Mouse (Mus musculus): ENCODE measurements around the gene Pxn.

Pxn gene

DNA sequence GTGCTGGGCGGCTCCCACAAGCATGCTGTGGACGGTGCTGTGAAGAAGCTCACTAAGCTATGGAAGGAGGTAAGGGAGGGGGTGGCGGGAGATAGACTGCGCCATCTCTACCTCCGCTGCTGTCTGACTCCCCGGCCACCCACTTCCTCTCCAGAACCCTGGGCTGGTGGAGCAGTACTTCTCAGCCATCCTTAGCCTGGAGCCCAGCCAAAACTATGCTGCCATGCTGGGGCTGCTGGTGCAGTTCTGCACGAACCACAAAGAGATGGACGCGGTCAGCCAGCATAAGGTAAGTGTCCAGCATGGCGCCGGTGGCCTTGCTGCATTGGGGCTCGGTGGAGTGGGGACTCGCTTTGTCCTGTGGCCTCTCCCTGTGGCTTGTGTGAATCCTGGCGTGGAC, 72.4 kb downstream of the Pxn start:
- no peak for DNase-seq (ENCODE audit: low spot score in 2 of 2)

DNA sequence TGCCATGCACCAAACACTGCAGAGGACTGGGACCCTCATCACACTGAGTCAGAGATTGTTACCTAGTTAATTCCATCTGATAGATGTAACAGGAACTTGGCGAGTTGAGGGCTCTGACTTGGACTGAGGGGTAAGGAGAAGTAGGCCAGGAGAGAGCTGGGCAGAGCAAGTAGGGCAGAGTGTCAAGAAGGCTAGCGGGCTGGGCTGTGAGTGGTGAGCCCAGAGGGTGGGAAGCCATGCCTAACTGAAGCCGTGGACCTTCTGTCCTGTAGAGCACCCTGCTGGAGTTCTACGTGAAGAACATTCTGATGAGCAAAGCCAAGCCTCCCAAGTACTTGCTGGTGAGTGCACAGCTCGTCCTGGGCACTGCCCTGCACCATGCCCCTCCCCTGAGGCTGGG, 72.9 kb downstream of the Pxn start:
- DNase-seq (ENCODE audit: low spot score in 2 of 2): no peak

DNA sequence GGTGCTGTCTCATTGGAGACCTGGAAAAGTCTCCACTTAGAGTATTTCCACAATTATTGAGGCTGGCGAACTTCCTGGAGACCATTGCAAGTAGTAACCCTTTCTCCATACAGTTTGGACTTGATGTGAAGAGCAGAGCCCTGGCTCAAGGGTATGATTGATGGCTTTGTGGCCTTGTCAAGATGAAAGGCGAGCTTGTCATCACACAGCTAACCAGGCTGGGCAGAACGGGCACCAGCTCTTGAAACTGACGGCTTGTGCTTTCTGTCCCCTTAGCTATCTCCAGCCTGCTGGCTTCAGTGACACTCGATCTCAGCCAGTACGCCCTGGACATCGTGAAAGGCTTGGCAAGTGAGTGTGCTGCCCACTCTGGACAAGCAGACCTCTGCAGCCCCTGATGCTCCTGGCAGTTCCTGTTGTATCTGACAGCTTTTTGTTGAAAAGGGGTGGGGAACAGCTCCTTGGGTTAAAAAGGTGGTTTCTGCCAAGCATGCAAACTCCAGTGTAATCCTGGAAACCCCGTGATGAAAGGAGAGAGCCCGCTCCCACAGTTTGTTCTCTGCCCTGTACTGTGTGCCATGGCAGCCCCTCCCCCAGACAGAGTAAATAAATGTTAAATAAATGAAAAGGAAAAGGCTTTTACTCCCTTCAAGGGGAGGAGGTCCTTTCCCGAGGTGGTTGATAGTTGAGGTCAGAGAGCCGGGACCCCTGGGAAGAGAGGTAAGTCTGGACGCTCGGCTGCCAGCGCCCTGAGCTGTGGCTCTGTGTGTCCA, 73.9 kb downstream of the Pxn start:
- no peak for DNase-seq (ENCODE audit: low spot score in 2 of 2)

DNA sequence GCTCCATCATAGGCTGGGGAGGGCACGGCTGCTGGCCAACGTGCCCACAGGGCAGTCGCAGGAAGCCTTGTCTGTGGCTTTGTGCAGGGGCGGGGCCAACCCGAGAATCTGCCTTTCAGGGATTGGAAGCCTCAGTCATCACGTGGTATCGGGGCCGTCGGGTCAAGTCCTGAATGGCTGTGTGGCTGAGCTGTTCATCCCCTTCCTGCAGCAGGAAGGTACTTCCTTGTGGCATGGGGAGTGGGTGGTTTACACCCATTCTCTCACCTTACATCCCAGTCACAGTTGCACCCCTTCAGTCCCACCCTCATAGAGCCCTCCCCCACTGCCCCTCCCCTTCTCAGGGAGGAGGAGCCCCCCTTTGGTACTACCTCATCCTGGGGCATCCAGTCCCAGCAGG, 75.2 kb downstream of the Pxn start:
- no peak for DNase-seq (ENCODE audit: low spot score in 2 of 2)

DNA sequence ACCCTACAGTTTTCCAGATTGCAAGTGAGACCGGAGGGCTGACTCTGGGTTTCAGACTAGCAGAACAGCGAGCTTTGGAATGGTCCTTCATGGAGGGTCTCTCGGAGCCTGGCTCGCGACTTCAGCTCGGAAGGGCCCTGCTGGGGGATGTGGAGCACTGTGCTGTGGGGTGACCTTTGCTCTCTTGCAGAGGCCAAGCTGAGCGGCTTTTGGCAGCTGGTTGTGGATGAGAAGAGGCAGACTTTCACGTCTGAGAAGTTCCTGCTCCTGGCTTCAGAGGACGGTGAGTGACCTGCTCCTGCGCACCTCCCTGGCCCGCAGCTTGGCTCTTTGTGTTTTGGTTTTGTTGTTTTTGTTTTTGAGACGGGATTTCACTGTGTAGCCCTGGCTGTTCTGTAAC, 79.1 kb downstream of the Pxn start:
- no peak for DNase-seq (ENCODE audit: low spot score in 2 of 2)

DNA sequence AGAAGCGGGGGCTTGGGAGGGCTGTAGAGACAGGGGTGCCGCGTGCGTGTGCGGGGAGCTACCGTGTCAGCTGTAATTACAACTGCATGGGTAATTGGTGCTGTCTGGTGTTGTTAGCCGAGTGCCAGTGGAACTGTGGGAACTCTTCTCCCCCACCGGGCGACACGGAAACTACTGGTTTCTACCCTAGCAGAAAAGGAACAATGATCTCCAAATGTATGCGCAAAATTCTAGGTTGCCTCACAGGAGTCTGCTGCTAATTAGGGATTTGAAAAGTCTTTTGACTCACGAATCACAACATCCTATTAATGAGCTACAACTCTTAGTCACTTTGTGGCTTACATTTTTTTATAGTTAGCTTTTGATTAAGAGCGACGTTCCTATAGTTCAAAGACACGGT, 79.7 kb downstream of the Pxn start:
- no peak for DNase-seq (ENCODE audit: low spot score in 2 of 2)

DNA sequence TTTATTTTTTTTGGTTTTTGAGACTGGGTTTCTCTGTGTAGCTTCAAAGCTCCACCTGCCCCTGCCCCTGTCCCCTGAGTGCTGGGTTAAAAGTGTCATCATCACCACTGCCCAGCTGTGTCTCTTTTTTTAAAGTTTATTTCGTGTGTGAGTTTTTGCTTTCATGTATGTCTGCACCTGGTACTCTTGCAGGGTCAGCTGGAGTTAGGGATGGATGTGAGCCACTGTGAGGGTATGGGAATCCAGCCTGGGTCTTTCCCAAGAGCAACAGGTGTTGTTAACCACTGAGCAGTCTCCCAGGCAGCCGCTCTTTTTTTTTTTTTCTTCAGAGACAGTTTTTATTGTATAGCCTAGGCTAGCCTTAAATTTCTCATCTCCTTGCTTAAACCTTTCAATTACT, 80.3 kb downstream of the Pxn start:
- DNase-seq (ENCODE audit: low spot score in 2 of 2): no peak

DNA sequence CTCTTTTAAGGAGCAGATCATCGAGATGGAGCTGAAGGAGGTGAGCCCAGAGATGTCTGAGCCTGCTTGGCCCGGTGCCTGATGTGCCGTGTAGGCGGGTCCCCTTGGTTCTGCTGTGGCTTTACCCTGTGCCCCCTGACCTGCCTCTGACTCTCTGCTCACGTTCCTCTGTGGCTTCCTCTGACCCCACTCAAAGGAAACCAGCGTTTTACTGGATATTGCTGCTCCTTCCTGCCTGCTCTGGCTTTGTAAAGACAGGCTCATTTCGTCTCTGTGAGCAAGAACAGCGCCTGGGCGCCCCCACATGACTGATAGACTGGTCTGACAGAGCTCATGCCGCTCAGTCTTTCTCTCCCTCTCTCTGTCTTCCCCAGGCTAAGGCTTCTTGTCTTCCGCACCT, 84.6 kb downstream of the Pxn start:
- no peak for DNase-seq (ENCODE audit: low spot score in 2 of 2)

DNA sequence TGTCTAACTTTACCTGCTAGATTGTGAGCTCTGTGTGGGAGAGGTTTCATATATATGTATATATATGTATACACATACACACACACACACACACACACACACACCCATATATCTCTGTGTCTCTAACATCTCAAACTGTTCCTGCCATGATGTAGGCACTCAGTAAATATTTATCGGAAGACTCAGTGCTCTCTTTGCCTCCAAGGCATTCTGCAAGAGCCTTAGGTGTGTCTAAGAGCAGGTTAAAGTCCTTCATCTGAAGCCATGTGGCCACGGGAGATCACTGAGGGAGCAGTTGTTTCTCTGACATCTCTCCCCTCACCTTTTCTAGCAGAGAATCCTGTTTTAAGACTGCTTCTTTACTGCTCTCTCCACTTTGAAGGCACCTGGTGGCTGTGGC, 85.0 kb downstream of the Pxn start:
- no peak for DNase-seq (ENCODE audit: low spot score in 2 of 2)

DNA sequence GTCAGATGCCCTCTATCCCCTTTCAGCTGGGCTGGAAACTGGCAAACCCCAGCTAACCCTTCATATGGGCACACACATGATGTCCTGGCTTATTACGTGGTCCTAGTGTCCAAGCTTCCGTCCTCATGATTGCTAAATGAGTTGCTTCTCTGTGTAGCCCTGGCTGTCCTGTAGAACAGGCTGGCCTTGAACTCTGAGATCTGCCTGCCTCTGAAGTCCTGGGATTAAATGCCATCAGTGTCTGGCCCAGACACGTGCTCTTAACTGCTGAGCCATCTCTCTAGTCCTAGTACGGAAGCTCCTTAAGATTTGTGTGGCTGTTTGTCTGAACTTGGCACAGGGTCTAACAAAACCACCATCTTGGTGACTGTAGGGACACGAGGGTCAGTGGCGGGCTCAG, 97.1 kb downstream of the Pxn start:
- no peak for DNase-seq (ENCODE audit: low spot score in 2 of 2)

Data from natural killer cell, adult 2 months (primary cell).